8 mouse cellular contexts compared by ENCODE assay signal in genomic region chr4:127076875-127077548, GRCm38 (mm10). TPM values are rescaled to one million over a fixed set of nuclear protein-coding genes. Genes with fewer than 3 reads are reported as not detected.
DNase-seq lines count a peak whose midpoint lies in the region; ATAC-seq and TF ChIP-seq lines count a peak whose summit lies in the region.

Gene Zmym6 (plus strand): TSS chr4:127077383.

- under 1% methylated on average over 46 of the region's 46 CpGs for WGBS in heart, embryonic 11.5 days (ENCODE audit: insufficient replicate concordance)
- WGBS in kidney, embryonic 15.5 days, result under 1% methylated on average over 46 of the region's 46 CpGs
- WGBS in limb, embryonic 15.5 days, result under 1% methylated on average over 46 of the region's 46 CpGs
- WGBS in midbrain, postnatal 0 days, result under 1% methylated on average over 45 of the region's 46 CpGs

- H3K4me1 ChIP-seq in brown adipose tissue, adult 24 weeks (ENCODE audit: control insufficient read depth, insufficient read depth, insufficient read length, low read length), result 0 out of 2 replicates have a peak, but pooled peaks cover 2% of the 10 kb centered on the region
- peaks cover 5% of the 10 kb centered on the region; the same call in 1 of the 2 replicates for H3K4me1 ChIP-seq in heart, embryonic 11.5 days (ENCODE audit: control insufficient read depth, insufficient read depth, low read length)
- H3K4me1 ChIP-seq in kidney, embryonic 15.5 days, result peaks cover 10% of the 10 kb centered on the region
- H3K4me1 ChIP-seq in limb, embryonic 15.5 days, result peaks cover 9% of the 10 kb centered on the region
- peaks cover 5% of the 10 kb centered on the region; the same call in 1 of the 2 replicates for H3K4me1 ChIP-seq in midbrain, postnatal 0 days (ENCODE audit: insufficient read depth, low read length)

- H3K36me3 ChIP-seq in heart, embryonic 11.5 days (ENCODE audit: control insufficient read depth, insufficient read depth, low read length), result no peaks in the 10 kb centered on the region
- no peaks in the 10 kb centered on the region for H3K36me3 ChIP-seq in kidney, embryonic 15.5 days
- no peaks in the 10 kb centered on the region; the same call in 1 of the 2 replicates for H3K36me3 ChIP-seq in limb, embryonic 15.5 days
- H3K36me3 ChIP-seq in midbrain, postnatal 0 days (ENCODE audit: insufficient read depth, low read length), result no peaks in the 10 kb centered on the region

- peak; percentile 96 for DNase-seq in CD4-positive helper T cell, adult 2 months (ENCODE audit: low read depth, low spot score)
- DNase-seq in midbrain, postnatal 0 days (ENCODE audit: low spot score), result peak; percentile 99
- peak; percentile 79 to 85 for DNase-seq in spleen, postnatal 14 days (ENCODE audit: low spot score in 2 of 2)

- ATAC-seq in erythroid progenitor cell, adult 5-6 weeks (replicated peaks; ENCODE audit: low FRiP score, poor library complexity, severe bottlenecking), result peak; percentile 99
- peak; percentile 97 for ATAC-seq in heart, embryonic 11.5 days (replicated peaks; ENCODE audit: insufficient number of reproducible peaks, low FRiP score, low TSS enrichment)
- peak; percentile 97 for ATAC-seq in kidney, embryonic 15.5 days (replicated peaks; ENCODE audit: low FRiP score)
- peak; percentile 96 for ATAC-seq in limb, embryonic 15.5 days (ENCODE audit: insufficient number of reproducible peaks, low FRiP score, low TSS enrichment, low read depth)
- ATAC-seq in midbrain, postnatal 0 days (ENCODE audit: low FRiP score), result peak; percentile 98

- no peaks in the 10 kb centered on the region for H3K27me3 ChIP-seq in heart, embryonic 11.5 days (ENCODE audit: control insufficient read depth, insufficient read depth, low read length)
- no peaks in the 10 kb centered on the region for H3K27me3 ChIP-seq in kidney, embryonic 15.5 days
- H3K27me3 ChIP-seq in limb, embryonic 15.5 days, result no peaks in the 10 kb centered on the region
- no peaks in the 10 kb centered on the region for H3K27me3 ChIP-seq in midbrain, postnatal 0 days (ENCODE audit: insufficient read depth, low read length)

- peak within 1 kb of the TSS; percentile 77 for H3K4me2 ChIP-seq in heart, embryonic 11.5 days
- H3K4me2 ChIP-seq in kidney, embryonic 15.5 days, result peak within 1 kb of the TSS; percentile 79
- peak within 1 kb of the TSS; percentile 67 for H3K4me2 ChIP-seq in limb, embryonic 15.5 days
- H3K4me2 ChIP-seq in midbrain, postnatal 0 days (ENCODE audit: low read depth, low read length, poor library complexity, severe bottlenecking), result peak within 1 kb of the TSS; percentile 66

- H3K9ac ChIP-seq in heart, embryonic 11.5 days (ENCODE audit: low read depth, low read length), result peak within 1 kb of the TSS; percentile 64
- H3K9ac ChIP-seq in kidney, embryonic 15.5 days, result peak within 1 kb of the TSS; percentile 61
- peak within 1 kb of the TSS; percentile 50 for H3K9ac ChIP-seq in limb, embryonic 15.5 days
- H3K9ac ChIP-seq in midbrain, postnatal 0 days (replicated peaks; ENCODE audit: low read length, poor library complexity, severe bottlenecking), result peak within 1 kb of the TSS; percentile 60

- peak within 1 kb of the TSS; percentile 87 for H3K4me3 ChIP-seq in brown adipose tissue, adult 24 weeks (ENCODE audit: insufficient read depth, low read depth, low read length)
- peak within 1 kb of the TSS; percentile 47 for H3K4me3 ChIP-seq in heart, embryonic 11.5 days (ENCODE audit: low read depth, low read length)
- peak within 1 kb of the TSS; percentile 66 for H3K4me3 ChIP-seq in kidney, embryonic 15.5 days (replicated peaks)
- H3K4me3 ChIP-seq in limb, embryonic 15.5 days, result peak within 1 kb of the TSS; percentile 50
- peak within 1 kb of the TSS; percentile 54 for H3K4me3 ChIP-seq in midbrain, postnatal 0 days (ENCODE audit: low read depth, low read length)

- peak within 1 kb of the TSS; percentile 94 for H3K27ac ChIP-seq in brown adipose tissue, adult 24 weeks (replicated peaks; ENCODE audit: low read depth, low read length)
- peak within 1 kb of the TSS; percentile 85 for H3K27ac ChIP-seq in heart, embryonic 11.5 days (ENCODE audit: low read depth, low read length)
- H3K27ac ChIP-seq in kidney, embryonic 15.5 days, result peak within 1 kb of the TSS; percentile 95
- H3K27ac ChIP-seq in limb, embryonic 15.5 days, result peak within 1 kb of the TSS; percentile 94
- H3K27ac ChIP-seq in midbrain, postnatal 0 days (ENCODE audit: low read depth, low read length), result peak within 1 kb of the TSS; percentile 91

- TF ChIP-seq CTCF in midbrain, postnatal 0 days (IDR thresholded peaks at IDR 0.05), result peak; percentile 35

- H3K9me3 ChIP-seq in heart, embryonic 11.5 days (replicated peaks; ENCODE audit: control insufficient read depth, low read length), result no peaks in the 10 kb centered on the region
- no peaks in the 10 kb centered on the region for H3K9me3 ChIP-seq in kidney, embryonic 15.5 days (replicated peaks)
- no peaks in the 10 kb centered on the region for H3K9me3 ChIP-seq in limb, embryonic 15.5 days
- no peaks in the 10 kb centered on the region for H3K9me3 ChIP-seq in midbrain, postnatal 0 days (ENCODE audit: low read length)

RNA-seq across cellular contexts. Expression of gene Zmym6, which starts in this region (rescaled TPM):
- polyA plus RNA-seq in brown adipose tissue, adult 24 weeks (2012; ENCODE audit: insufficient read depth, insufficient read length, missing spikeins), result 5.2 and 11.3 TPM in 2 replicates
- total RNA-seq in erythroid progenitor cell, adult 5-6 weeks (2015; ENCODE audit: low replicate concordance), result 3.6 and 4.2 TPM in 2 replicates
- total RNA-seq in erythroid progenitor cell, adult 5-6 weeks (2017; ENCODE audit: low replicate concordance), result 0.83 and 1.5 TPM in 2 replicates
- polyA plus RNA-seq in heart, embryonic 11.5 days (2014; fragmentation: Nextera tagmentation; extraction: Ambion mirVana), result 13.0 and 15.3 TPM in 2 replicates
- polyA plus RNA-seq in kidney, embryonic 15.5 days (2015; fragmentation: Nextera tagmentation; extraction: Ambion mirVana), result 18.7 and 19.3 TPM in 2 replicates
- 18.0 and 22.0 TPM in 2 replicates for polyA plus RNA-seq in limb, embryonic 15.5 days (2015; fragmentation: Nextera tagmentation; extraction: Ambion mirVana)
- 41.1 and 44.3 TPM in 2 replicates for total RNA-seq in midbrain, postnatal 0 days (2014; rRNA removed)
- 24.6 and 28.2 TPM in 2 replicates for polyA plus RNA-seq in midbrain, postnatal 0 days (2015; fragmentation: Nextera tagmentation; extraction: Ambion mirVana)

Comparison
In these comparisons a context has a peak if more than half of its experiments do, and no peak if none do; other contexts are left out.
1. Peak in every context shown above with its lines: DNase-seq, ATAC-seq, H3K4me3 ChIP-seq and H3K27ac ChIP-seq.